Mouse (Mus musculus) 3134 (cell line): ENCODE measurements around the gene Rerg.
"Not testable (repeated sequence)": the region's sequence is repeated elsewhere in the genome, so short reads cannot be mapped to it uniquely, and the experiment has no call there.

Experiments
- DNase-seq: peaks from one replicate; pipeline ENCODE4 v3.0.0-alpha.2; 2011; ENCODE audit warnings: low spot score; ENCODE audit not compliant: insufficient read length; ENCODE audit errors: extremely low read depth

The Rerg gene

GRCm38 (mm10) chr6:137087956-137088355, 82.3 kb downstream of the Rerg start:
- DNase-seq: no peak

- DNase-seq: no peak
These were observed 82.8 kb downstream of the Rerg start for GRCm38 (mm10) chr6:137087470-137087869.

GRCm38 (mm10) chr6:137079701-137080100, 90.6 kb downstream of the Rerg start:
- DNase-seq: no peak

- DNase-seq: no peak
These were observed 93.6 kb downstream of the Rerg start for GRCm38 (mm10) chr6:137076731-137077130.

- no peak for DNase-seq
These were observed 94.1 kb downstream of the Rerg start for GRCm38 (mm10) chr6:137076225-137076624.

- DNase-seq: peak; percentile 33
These were observed 98.0 kb downstream of the Rerg start for GRCm38 (mm10) chr6:137072256-137072655.

GRCm38 (mm10) chr6:137071466-137071865, 98.8 kb downstream of the Rerg start:
- no peak for DNase-seq

- no peak for DNase-seq
These were observed 104.8 kb downstream of the Rerg start for GRCm38 (mm10) chr6:137065506-137065905.

GRCm38 (mm10) chr6:137064786-137065185, 105.5 kb downstream of the Rerg start:
- no peak for DNase-seq

- DNase-seq: no peak
These were observed 106.9 kb downstream of the Rerg start for GRCm38 (mm10) chr6:137063239-137063940.

GRCm38 (mm10) chr6:137061880-137062531, 108.3 kb downstream of the Rerg start:
- DNase-seq: no peak

- DNase-seq: no peak
These were observed 109.7 kb downstream of the Rerg start for GRCm38 (mm10) chr6:137060595-137060994.

GRCm38 (mm10) chr6:137058257-137058656, 112.0 kb downstream of the Rerg start:
- DNase-seq: no peak

GRCm38 (mm10) chr6:137054073-137054472, 116.2 kb downstream of the Rerg start:
- no peak for DNase-seq

GRCm38 (mm10) chr6:137053464-137053863, 116.8 kb downstream of the Rerg start:
- no peak for DNase-seq

- DNase-seq: no peak
These were observed 117.3 kb downstream of the Rerg start for GRCm38 (mm10) chr6:137053006-137053405.

GRCm38 (mm10) chr6:137047036-137047435, 123.3 kb downstream of the Rerg start:
- DNase-seq: no peak

- DNase-seq: no peak
These were observed 125.2 kb downstream of the Rerg start for GRCm38 (mm10) chr6:137045011-137045504.

- DNase-seq: not testable (repeated sequence)
These were observed 134.5 kb downstream of the Rerg start for GRCm38 (mm10) chr6:137035611-137036395.

GRCm38 (mm10) chr6:137030611-137031097, 139.6 kb downstream of the Rerg start:
- DNase-seq: no peak

GRCm38 (mm10) chr6:137029931-137030610, 140.2 kb downstream of the Rerg start:
- DNase-seq: no peak
